Mouse (Mus musculus): ENCODE measurements around the gene Bcl9. TPM values are rescaled to one million over a fixed set of nuclear protein-coding genes. Genes with fewer than 3 reads are reported as not detected.
A peak's percentile ranks its signal among the peaks of the same experiment; 100 is the strongest.

Gene Bcl9
- polyA plus RNA-seq, 1 experiment from 2014 or later: 7.9 TPM

GRCm38 (mm10) chr3:97252896-97253295 lies 44.8 kb downstream of the Bcl9 start:
- Histone ChIP-seq H3K36me3 (no peaks in the 10 kb centered on the region), H3K4me2 (no peak overlapping the region), H3K27me3 (replicated peaks) (peaks cover 5% of the 10 kb centered on the region), H3K9ac (no peak overlapping the region), H3K4me1 (0 out of 2 replicates have a peak, but pooled peaks cover 14% of the 10 kb centered on the region), H3K9me3 (replicated peaks) (no peaks in the 10 kb centered on the region), H3K27ac (no peak overlapping the region), H3K4me3 (no peak overlapping the region)
- WGBS (ENCODE audit: insufficient replicate concordance): 69% methylated on average over 6 of the region's 6 CpGs
- ATAC-seq: no peak

DNA sequence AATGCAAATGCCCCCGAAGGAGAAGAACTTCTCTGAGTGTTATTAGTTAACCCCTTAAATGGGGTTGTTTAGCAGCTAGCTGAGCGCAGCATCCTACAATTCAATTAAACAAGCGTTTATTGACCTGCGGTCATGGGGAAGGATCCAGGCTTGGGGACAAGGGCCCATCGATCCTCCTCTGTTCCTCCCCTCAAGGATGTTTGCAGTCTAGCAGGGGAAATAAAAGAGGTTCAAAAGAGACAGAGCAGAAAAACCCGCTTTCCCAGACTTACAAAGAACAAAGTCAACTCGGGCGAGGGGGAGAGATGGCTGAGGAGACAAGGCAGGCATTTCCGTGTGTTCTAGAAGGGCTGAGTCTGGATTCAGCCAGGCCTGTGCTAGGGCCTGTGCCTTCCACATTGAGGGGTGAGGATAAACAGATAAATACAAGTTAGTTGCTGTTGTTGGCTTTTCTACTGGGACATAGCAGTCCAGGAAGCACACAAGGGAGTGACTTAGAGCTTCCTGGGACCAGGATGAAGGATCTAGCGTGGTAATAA lies 55.0 kb downstream of the Bcl9 start:
- Histone ChIP-seq H3K9ac (no peak overlapping the region), H3K4me2 (no peak overlapping the region), H3K27ac (no peak overlapping the region), H3K36me3 (no peaks in the 10 kb centered on the region), H3K4me3 (no peak overlapping the region), H3K27me3 (replicated peaks) (no peaks in the 10 kb centered on the region), H3K9me3 (replicated peaks) (no peaks in the 10 kb centered on the region), H3K4me1 (no peaks in the 10 kb centered on the region)
- no peak for ATAC-seq
- WGBS (ENCODE audit: insufficient replicate concordance): 64% methylated on average over 10 of the region's 10 CpGs

DNA sequence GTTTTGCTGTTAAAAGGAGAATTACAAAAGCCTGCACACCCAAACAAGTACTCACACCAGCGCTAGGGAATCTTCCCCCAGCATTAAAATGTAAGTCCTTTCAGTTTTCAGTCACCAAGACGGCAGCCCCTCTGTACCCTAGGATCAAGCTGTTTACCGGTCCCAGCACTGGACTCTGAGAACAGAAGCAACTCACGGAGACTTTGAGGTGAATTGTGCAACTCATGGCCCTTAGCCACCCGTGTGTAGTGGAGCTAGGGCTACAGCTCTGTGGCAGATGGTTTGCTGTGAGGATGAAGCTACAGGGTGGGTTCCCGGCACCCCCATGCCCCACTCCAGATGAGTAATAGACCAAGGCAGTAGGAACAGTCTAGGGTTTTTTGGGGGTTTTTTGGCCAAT lies 55.9 kb downstream of the Bcl9 start:
- H3K27ac ChIP-seq: no peak overlapping the region
- no peak overlapping the region for H3K9ac ChIP-seq
- H3K4me2 ChIP-seq: no peak overlapping the region
- H3K27me3 ChIP-seq (replicated peaks): no peaks in the 10 kb centered on the region
- H3K36me3 ChIP-seq: no peaks in the 10 kb centered on the region
- WGBS (ENCODE audit: insufficient replicate concordance): 52% methylated on average over 6 of the region's 6 CpGs
- H3K4me1 ChIP-seq: no peaks in the 10 kb centered on the region
- ATAC-seq: no peak
- no peaks in the 10 kb centered on the region for H3K9me3 ChIP-seq (replicated peaks)
- H3K4me3 ChIP-seq: no peak overlapping the region

- H3K4me3 ChIP-seq: no peak overlapping the region
- ATAC-seq: no peak
- H3K4me2 ChIP-seq: no peak overlapping the region
- H3K27ac ChIP-seq: no peak overlapping the region
- WGBS (ENCODE audit: insufficient replicate concordance): 79% methylated on average over 6 of the region's 6 CpGs
- H3K9ac ChIP-seq: no peak overlapping the region
- H3K4me1 ChIP-seq: no peaks in the 10 kb centered on the region
- H3K9me3 ChIP-seq (replicated peaks): no peaks in the 10 kb centered on the region
- H3K27me3 ChIP-seq (replicated peaks): no peaks in the 10 kb centered on the region
- H3K36me3 ChIP-seq: no peaks in the 10 kb centered on the region
Observed at GRCm38 (mm10) chr3:97239793-97240192, 57.9 kb downstream of the Bcl9 start.

DNA sequence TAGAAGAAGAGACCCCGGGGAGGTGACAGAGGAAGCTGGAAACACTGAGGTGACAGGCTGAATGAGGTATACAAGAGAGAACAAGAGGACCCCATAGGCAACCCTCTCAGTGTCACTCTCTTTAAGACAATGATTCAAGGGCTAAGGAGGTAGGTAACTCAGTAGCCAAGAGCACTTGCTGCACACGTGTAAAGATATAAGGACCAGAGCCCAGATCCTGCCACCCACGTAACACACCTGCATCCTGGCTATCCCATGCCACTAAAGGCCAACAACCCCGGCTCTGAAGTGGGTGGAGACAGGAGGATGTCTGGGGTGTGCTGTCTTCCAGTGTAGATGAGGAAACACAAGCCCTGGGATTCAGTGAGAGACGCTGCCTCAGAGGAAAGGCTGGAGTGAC lies 58.4 kb downstream of the Bcl9 start:
- WGBS (ENCODE audit: insufficient replicate concordance): 69% methylated on average over 5 of the region's 5 CpGs

DNA sequence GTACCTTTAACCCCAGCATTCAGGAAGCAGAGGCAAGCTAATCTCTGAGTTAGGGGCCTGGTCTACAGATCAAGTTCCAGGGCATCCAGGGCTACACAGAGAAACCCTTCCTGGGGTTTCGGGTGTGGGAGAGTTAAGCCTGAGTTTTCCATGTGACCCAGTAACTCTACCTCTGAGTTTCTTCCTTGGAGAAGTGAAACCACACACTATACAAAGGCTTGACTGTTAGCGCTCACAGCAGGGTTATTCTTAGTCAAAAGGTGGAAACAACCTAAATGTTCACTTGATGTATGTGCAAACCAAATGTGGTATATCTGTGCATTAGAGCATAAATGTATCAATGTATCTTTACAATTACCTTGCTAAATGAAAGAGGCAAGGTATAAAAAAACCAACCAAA lies 59.2 kb downstream of the Bcl9 start:
- no peak overlapping the region for H3K9ac ChIP-seq
- no peaks in the 10 kb centered on the region for H3K36me3 ChIP-seq
- no peaks in the 10 kb centered on the region for H3K4me1 ChIP-seq
- no peak overlapping the region for H3K27ac ChIP-seq
- H3K4me2 ChIP-seq: no peak overlapping the region
- no peaks in the 10 kb centered on the region for H3K9me3 ChIP-seq (replicated peaks)
- no peaks in the 10 kb centered on the region for H3K27me3 ChIP-seq (replicated peaks)
- ATAC-seq: no peak
- WGBS (ENCODE audit: insufficient replicate concordance): 65% methylated on average over 2 of the region's 2 CpGs
- H3K4me3 ChIP-seq: no peak overlapping the region

More for the DNA sequence above, 58.4 kb downstream of the Bcl9 start:
- Histone ChIP-seq H3K9me3 (replicated peaks) (no peaks in the 10 kb centered on the region), H3K4me3 (no peak overlapping the region), H3K27ac (no peak overlapping the region), H3K27me3 (replicated peaks) (no peaks in the 10 kb centered on the region), H3K4me2 (no peak overlapping the region), H3K4me1 (no peaks in the 10 kb centered on the region), H3K9ac (no peak overlapping the region), H3K36me3 (no peaks in the 10 kb centered on the region)
- ATAC-seq: no peak

DNA sequence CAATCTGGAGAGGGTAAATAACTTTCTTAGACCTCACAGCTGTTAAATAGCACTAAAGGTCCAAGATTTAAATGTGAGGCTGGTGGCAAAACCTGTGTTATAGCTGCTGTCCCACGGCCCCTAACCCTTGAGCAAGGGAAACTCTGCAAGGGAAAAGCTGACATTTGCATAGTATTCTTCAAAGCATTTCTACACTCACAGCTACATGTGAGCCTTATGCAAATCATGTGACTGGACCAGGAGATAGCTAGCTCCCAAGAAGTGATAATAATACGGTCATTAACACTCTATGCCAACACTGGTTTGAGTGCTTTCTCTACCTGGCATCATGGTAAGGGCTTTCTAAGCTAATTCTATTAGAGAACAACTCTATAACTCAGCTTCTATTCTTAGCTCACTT lies 60.3 kb downstream of the Bcl9 start:
- H3K9me3 ChIP-seq (replicated peaks): no peaks in the 10 kb centered on the region

DNA sequence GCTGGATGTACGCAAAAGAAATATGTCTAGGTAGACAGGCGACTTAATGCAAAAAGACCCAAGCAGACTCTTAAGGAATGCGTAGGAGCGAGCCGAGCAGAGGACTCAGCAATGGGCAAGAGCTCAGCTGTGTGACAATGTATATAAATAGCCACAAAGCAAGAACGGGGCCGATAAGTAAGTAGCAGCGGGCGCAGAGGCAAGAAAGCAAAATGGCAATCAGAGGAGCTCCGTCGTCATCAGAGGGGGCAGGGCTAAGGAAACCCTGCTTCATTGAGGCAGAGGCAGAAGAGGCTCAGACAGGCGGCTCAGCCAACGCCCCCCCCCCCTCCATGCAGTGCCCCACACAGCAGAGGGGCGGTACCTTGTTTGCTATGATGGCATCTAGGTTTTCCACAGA lies 62.9 kb downstream of the Bcl9 start:
- H3K27ac ChIP-seq: no peak overlapping the region
- H3K4me2 ChIP-seq: no peak overlapping the region
- no peak overlapping the region for H3K4me3 ChIP-seq
- H3K27me3 ChIP-seq (replicated peaks): no peaks in the 10 kb centered on the region
- no peak overlapping the region for H3K9ac ChIP-seq
- no peak for ATAC-seq
- H3K9me3 ChIP-seq (replicated peaks): no peaks in the 10 kb centered on the region
- no peaks in the 10 kb centered on the region for H3K4me1 ChIP-seq
- H3K36me3 ChIP-seq: no peaks in the 10 kb centered on the region
- WGBS (ENCODE audit: insufficient replicate concordance): 75% methylated on average over 14 of the region's 14 CpGs

More for the DNA sequence above, 60.3 kb downstream of the Bcl9 start:
- Histone ChIP-seq H3K4me3 (no peak overlapping the region), H3K9ac (no peak overlapping the region), H3K27ac (no peak overlapping the region), H3K27me3 (replicated peaks) (no peaks in the 10 kb centered on the region), H3K36me3 (no peaks in the 10 kb centered on the region), H3K4me2 (no peak overlapping the region), H3K4me1 (no peaks in the 10 kb centered on the region)
- WGBS (ENCODE audit: insufficient replicate concordance): 51% methylated on average over 2 of the region's 2 CpGs
- ATAC-seq: no peak

DNA sequence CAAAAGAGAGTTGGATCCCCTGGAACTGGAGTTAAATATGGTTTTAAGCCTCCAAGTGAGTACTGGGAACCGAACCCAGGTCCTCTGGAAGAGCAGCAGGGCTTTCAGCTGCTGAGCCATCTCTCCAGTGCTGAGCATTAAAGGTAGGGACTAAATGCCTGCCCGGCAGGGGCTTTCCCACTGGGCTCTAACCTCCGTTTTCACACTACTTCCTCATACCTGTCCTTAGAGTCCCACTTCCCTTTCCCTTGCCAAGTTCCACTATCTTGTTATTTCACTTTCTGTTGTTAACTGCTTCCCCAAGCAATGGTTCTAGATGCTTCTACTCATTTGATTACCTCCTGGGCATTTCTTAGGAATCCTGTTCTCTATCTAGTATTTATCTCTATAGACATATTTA lies 65.4 kb downstream of the Bcl9 start:
- no peaks in the 10 kb centered on the region for H3K9me3 ChIP-seq (replicated peaks)
- H3K27me3 ChIP-seq (replicated peaks): peaks cover 10% of the 10 kb centered on the region; the same call in 1 of the 2 replicates
- H3K4me1 ChIP-seq: peaks cover 13% of the 10 kb centered on the region
- H3K4me3 ChIP-seq: no peak overlapping the region
- no peak overlapping the region for H3K4me2 ChIP-seq
- no peak overlapping the region for H3K27ac ChIP-seq
- H3K9ac ChIP-seq: no peak overlapping the region
- WGBS (ENCODE audit: insufficient replicate concordance): 52% methylated on average over 3 of the region's 3 CpGs
- ATAC-seq: no peak
- no peaks in the 10 kb centered on the region for H3K36me3 ChIP-seq

GRCm38 (mm10) chr3:97231857-97232256 lies 65.9 kb downstream of the Bcl9 start:
- no peaks in the 10 kb centered on the region for H3K36me3 ChIP-seq
- WGBS (ENCODE audit: insufficient replicate concordance): 69% methylated on average over 9 of the region's 9 CpGs
- no peak overlapping the region for H3K27ac ChIP-seq
- H3K9ac ChIP-seq: no peak overlapping the region
- H3K9me3 ChIP-seq (replicated peaks): no peaks in the 10 kb centered on the region
- peaks cover 10% of the 10 kb centered on the region; the same call in 1 of the 2 replicates for H3K27me3 ChIP-seq (replicated peaks)
- H3K4me3 ChIP-seq: no peak overlapping the region
- H3K4me1 ChIP-seq: peaks cover 18% of the 10 kb centered on the region
- ATAC-seq: no peak
- no peak overlapping the region for H3K4me2 ChIP-seq

- no peaks in the 10 kb centered on the region for H3K36me3 ChIP-seq
- H3K4me3 ChIP-seq: no peak overlapping the region
- no peak overlapping the region for H3K9ac ChIP-seq
- no peak overlapping the region for H3K27ac ChIP-seq
- 75% methylated on average over 5 of the region's 5 CpGs for WGBS (ENCODE audit: insufficient replicate concordance)
- no peak overlapping the region for H3K4me2 ChIP-seq
- H3K4me1 ChIP-seq: peaks cover 27% of the 10 kb centered on the region
- no peaks in the 10 kb centered on the region for H3K9me3 ChIP-seq (replicated peaks)
- peaks cover 10% of the 10 kb centered on the region; the same call in 1 of the 2 replicates for H3K27me3 ChIP-seq (replicated peaks)
- ATAC-seq: no peak
Observed at GRCm38 (mm10) chr3:97230631-97231404, 66.9 kb downstream of the Bcl9 start.

DNA sequence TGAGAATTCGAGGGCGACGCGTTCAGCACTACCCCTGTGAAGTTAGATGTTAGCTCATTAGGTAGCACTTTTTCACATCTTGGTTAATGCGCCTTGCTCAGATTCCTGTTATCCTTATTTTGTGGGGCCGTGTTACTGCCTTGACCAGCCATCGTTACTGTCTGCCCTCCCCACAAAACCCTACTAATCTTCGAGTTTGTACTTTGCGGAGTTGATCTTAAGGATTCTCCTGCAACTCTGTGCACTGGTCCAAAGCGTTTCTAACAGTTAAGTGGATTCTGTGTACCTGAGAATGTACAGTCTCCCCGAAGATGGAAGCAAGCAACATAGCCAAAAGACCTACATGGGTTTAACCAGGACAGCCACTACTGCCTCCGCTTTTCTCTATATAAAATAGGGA lies 69.3 kb downstream of the Bcl9 start:
- no peak for ATAC-seq
- Histone ChIP-seq H3K4me1 (peaks cover 33% of the 10 kb centered on the region), H3K27ac (peak overlapping the region; percentile 68; the same call in 1 of the 2 replicates), H3K4me3 (peak overlapping the region; percentile 65), H3K27me3 (replicated peaks) (peaks cover 10% of the 10 kb centered on the region; the same call in 1 of the 2 replicates), H3K9ac (peak overlapping the region; percentile 78; the same call in 1 of the 2 replicates), H3K36me3 (peaks cover 4% of the 10 kb centered on the region; the same call in 1 of the 2 replicates), H3K9me3 (replicated peaks) (no peaks in the 10 kb centered on the region), H3K4me2 (peak overlapping the region; percentile 89)
- WGBS (ENCODE audit: insufficient replicate concordance): 33% methylated on average over 12 of the region's 12 CpGs

Data from liver, embryonic 12.5 days (tissue).